Mouse (Mus musculus): Measurements from ENCODE around the gene Elovl2.
"Not testable (repeated sequence)": the region's sequence is repeated elsewhere in the genome, so short reads cannot be mapped to it uniquely, and the experiment has no call there.

The Elovl2 gene

GRCm38 (mm10) chr13:41235181-41235580 is 15.0 kb upstream of the Elovl2 start:
- DNase-seq (ENCODE audit: low read depth, low spot score) = no peak

DNA sequence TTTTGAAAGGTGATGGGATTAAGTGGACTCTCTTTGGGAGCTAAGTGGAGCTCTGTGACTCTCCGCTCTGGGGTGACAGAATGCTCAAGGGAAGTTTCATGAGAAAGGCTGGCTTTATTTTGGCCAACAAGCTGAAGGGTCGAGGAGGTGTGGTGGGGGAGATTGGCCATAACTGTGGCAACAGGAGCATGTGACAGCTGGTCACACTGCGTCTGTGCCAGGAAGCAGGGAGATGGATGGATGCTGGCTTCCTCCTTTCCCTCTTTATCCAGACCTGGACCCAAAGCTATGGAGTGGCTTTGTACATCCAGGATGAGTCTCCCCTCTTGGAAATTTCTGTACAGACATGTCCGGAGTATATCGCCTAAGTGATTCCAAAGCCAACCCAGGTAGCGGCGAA is 13.0 kb upstream of the Elovl2 start:
- DNase-seq (ENCODE audit: low read depth, low spot score) = no peak

- no peak for DNase-seq (ENCODE audit: low read depth, low spot score)
Observed at GRCm38 (mm10) chr13:41232209-41232608, 12.0 kb upstream of the Elovl2 start.

- no peak for DNase-seq (ENCODE audit: low read depth, low spot score)
Observed at GRCm38 (mm10) chr13:41231389-41231983, 11.3 kb upstream of the Elovl2 start.

DNA sequence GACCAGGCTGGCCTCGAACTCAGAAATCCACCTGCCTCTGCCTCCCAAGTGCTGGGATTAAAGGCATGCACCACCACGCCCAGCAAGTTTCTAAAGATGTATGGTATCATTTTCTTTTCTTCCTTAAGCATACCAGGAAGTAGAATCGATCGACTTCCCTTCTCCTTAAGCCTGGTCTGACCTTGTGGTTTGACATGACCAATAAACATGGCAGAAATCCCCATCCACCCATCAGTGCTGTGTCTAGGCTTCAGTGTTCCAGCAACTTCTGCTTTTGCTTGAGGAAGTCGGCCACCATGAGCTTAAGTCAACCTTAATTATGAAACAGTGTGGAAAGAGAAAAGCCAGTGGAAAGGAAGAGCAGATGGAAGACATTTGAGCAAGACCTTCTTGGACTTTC is 10.1 kb upstream of the Elovl2 start:
- no peak for DNase-seq (ENCODE audit: low read depth, low spot score)

GRCm38 (mm10) chr13:41228060-41228459 is 7.9 kb upstream of the Elovl2 start:
- DNase-seq (ENCODE audit: low read depth, low spot score) = no peak

- DNase-seq (ENCODE audit: low read depth, low spot score) = no peak
Observed at GRCm38 (mm10) chr13:41226513-41226912, 6.3 kb upstream of the Elovl2 start.

GRCm38 (mm10) chr13:41219687-41220303 is 410 bp downstream of the Elovl2 start:
- no peak for DNase-seq (ENCODE audit: low read depth, low spot score)

DNA sequence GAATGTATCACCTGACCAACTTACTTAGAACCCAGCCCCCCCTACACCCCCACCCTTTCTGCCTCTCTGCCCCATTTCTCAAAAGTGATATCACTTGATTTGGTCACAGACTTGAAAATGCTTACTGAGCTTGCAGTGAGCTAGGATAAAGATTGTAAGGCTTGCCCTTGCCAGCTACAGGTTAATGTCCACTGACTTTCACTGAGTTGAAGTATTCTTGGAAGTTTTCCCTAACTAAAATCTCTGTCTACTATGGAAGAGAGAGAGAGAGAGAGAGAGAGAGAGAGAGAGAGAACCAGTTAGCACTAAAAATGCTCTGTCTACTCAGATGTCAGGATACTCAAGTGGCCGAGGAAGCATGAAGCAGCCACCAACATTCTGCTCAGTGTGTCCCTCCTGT is 1.1 kb downstream of the Elovl2 start:
- DNase-seq (ENCODE audit: low read depth, low spot score) = no peak

- no peak for DNase-seq (ENCODE audit: low read depth, low spot score)
Observed at GRCm38 (mm10) chr13:41216236-41216635, 4.0 kb downstream of the Elovl2 start.

DNA sequence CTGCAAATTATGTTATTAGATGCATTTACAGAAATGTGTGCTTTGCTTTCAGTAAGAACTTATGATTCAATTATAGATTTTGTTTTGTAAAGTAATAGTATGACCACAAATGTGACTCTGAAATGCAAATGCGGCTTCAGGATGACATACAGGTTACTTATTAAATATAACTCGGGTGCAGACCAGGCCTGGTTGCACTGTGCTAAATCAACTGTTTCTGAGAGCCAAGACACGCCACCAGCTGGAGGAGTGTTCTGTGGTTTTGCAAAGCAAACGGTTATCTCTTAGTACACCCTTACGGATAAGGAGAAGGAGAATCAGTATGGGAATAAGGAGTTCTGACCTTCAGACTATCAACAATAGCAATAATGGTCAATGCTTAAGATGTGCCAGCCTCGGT is 4.5 kb downstream of the Elovl2 start:
- DNase-seq (ENCODE audit: low read depth, low spot score) = no peak

DNA sequence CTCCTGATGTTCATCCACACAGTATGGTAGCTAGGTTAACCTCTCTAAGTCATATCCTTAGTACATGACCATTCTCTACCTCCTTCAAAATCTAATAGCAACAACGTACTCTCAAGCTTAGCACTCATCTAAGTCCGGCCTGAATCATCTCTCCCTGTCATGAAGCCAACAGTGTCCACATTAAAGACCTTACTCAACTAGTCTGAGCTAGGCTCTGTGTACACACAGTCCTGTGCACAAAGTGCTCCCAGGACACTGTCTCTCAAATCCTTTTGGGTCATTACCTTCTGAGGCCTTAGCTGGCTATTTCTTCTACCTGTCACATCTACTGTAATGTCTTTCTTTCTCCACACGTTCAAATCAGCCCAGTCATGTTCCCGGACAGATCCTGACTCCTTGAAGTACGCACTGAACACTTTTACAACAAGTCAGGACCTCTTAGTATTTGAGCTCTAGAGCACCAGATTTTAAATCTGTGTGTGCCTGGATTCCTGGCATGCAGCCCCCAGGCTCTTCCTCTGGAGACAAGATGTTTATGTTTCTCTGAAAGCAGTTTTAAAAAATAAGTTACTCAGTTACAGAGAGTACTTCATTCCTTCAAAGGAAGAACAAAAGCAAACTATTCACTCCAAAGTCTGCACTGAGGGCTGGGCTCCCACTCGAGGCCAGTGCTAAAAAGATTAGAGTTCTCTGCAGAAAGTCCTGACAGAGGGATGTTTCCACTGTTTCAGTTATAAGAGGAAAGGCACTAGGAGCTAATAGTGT is 7.5 kb downstream of the Elovl2 start:
- no peak for DNase-seq (ENCODE audit: low read depth, low spot score)

GRCm38 (mm10) chr13:41211276-41211675 is 8.9 kb downstream of the Elovl2 start:
- DNase-seq (ENCODE audit: low read depth, low spot score) = no peak

GRCm38 (mm10) chr13:41206241-41206640 is 14.0 kb downstream of the Elovl2 start:
- DNase-seq (ENCODE audit: low read depth, low spot score) = no peak

GRCm38 (mm10) chr13:41205568-41205967 is 14.6 kb downstream of the Elovl2 start:
- DNase-seq (ENCODE audit: low read depth, low spot score) = not testable (repeated sequence)

DNA sequence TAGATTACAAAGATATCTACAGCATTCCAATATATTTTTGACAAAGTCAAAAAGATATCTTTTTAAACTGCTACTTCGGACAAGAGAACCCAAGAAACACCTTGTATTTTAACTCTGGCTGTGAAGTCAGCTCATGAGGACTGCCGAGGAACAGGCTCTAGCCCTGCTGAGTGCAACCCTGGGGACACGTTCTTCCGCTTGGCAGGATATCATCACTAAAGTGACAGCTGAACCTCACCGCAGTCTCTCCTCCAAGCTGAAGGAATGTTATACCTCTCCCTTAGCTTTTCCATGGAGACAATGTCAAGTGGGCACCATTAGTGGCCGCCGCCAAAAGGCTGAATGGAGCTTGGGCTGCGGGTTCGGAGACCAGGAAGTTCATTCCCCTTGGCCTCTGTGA is 16.5 kb downstream of the Elovl2 start:
- DNase-seq (ENCODE audit: low read depth, low spot score) = no peak

DNA sequence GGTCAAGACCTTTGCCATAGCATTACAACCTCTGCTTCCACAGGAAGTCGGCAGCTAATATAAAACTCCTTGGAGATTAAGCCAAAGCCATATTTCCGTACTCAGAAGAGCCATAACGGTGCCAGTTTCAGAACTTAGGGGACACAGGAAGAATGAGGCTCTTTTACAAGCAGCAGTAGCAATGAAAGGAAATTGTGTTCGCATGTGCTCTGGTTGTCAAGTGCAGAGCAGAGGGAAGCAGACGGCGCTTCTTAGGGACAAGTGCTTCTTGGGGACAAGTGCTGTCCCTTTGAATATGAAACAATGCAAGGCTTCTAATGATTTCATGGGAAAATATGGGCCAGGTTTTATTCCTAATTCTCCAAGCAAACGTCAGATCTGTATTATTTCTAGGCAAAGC is 16.9 kb downstream of the Elovl2 start:
- DNase-seq (ENCODE audit: low read depth, low spot score) = no peak

DNA sequence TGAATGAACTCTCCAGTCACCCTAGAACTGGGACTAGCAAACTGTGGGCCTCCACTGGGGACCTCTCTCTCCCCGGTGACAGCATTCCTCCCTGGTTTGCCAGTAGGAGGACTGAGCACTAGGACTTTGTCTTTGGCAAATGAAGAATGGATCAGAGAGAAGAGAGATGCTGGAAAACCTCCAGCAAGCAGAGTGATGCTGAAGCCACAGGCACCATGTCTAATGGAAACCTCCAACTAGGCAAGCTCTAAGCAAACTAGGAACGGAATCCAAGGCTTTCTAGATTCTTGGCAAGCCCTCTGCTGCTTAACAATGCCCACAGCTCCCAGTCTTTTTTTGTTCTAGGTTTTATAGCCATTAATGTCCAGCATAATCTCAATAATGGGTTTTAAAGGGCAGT is 19.3 kb downstream of the Elovl2 start:
- no peak for DNase-seq (ENCODE audit: low read depth, low spot score)

DNA sequence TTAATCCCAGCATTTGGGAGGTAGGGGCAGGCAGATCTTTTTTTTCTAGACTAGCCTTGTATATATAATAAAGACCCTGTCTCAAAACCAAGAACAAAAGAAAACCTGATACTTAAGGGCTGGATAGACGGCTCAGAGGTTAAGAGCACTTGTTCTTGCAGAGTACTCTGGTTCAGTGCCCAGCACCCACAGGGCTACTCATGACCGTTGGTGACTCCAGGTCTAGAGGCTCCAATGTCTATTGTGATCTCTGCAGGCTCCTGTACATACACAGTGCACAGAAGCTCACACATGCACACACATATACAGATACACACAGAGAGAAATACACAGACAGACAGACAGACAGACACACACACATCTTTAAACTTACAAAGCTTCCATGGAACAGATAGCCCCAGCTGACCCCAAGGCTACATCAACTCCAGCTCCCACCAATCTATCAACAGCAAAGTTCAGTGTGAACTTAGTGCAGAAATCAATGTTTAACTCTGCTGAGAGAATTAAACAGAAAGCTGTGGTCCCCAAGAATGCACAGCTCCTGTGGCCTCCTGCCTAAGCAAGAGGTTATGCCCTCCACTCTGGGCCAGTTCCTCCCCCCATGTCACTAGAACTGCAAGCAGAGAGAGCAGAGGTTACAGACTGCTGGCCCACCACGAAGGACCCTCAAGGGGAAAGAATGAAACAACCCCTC is 24.4 kb downstream of the Elovl2 start:
- no peak for DNase-seq (ENCODE audit: low read depth, low spot score)

DNA sequence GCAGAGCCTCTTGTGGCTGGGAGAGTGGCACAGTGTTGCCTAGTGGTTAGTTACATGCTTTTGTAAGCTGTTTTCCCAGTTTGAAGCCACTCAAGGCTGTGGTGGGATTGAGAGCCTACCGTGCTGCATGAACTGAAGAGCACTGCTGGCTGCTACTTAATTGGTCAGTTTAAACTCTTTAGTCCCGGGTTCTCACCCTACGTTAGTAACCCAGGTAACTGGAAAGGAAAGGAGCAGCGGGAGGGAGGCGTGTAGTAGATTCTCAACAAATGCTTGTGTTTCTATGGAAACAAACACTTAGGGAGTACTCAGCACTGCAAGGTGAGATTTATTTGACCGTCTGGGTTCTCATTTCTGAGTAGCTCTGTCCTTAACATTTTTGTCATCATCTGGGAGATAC is 32.3 kb downstream of the Elovl2 start:
- DNase-seq (ENCODE audit: low read depth, low spot score) = no peak

DNA sequence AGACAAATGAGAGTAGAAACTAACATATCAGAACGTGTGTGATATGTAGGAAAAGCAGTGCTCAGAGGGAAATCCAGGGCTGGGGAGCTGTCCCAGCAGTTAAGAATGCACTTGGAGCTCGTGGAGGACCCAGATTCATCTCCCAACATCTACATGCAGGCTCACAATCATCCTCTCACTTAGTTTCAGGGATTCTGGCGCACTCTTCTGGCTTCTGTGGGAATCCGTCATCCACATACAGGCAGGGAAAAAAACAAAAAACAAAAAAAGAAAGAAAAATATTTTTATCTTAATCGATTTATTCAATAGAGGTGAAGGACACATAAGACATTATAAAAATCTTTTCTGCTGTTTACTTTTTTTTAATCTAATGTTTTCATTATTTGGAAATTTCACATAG is 61.8 kb downstream of the Elovl2 start:
- no peak for DNase-seq (ENCODE audit: low read depth, low spot score)

- no peak for DNase-seq (ENCODE audit: low read depth, low spot score)
Observed at GRCm38 (mm10) chr13:41153146-41153545, 67.1 kb downstream of the Elovl2 start.
